Mouse (Mus musculus): ENCODE data around the gene Fam207a.

The Fam207a gene

DNA sequence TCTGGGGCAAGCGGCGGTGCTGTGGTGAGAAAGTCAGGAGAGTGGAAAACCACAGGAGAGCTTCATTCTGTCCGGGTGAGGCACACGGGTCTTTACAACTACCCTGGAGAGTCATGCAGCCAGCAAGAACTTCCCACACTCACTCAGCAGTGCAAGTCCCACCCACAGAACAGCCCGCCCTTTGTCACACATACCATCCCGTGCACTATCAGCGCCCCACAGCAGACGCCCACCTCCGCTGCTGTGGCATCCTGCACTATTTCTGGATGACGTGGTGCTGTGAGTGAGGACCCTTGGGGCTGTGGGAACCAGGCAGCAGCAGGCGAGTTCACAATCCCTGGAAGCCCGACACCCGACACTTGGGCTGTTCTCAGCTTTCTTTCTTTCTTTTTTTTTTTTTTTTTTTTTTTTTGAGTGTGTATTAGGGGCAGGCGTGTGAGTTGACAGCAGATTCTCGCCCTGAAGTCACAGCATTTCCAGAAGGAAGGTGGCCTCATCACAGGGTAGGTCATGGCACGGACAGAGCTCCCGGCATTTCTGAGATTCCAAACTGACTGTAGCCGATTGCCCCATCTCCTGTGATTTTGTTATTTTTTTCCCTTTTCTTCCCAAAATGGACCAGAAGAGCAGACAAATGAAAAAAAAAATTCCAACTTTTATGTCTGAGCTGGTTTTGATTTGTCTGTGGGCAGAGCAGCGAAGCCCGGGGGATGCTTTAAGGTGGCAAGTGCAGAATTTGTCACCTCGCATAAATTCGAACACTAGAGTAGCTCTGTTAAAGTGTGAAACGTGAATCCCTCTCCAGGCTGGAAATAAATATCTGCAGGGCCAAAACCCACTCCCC lies 66.0 kb downstream of the Fam207a start:
- peak; percentile 42 for DNase-seq

DNA sequence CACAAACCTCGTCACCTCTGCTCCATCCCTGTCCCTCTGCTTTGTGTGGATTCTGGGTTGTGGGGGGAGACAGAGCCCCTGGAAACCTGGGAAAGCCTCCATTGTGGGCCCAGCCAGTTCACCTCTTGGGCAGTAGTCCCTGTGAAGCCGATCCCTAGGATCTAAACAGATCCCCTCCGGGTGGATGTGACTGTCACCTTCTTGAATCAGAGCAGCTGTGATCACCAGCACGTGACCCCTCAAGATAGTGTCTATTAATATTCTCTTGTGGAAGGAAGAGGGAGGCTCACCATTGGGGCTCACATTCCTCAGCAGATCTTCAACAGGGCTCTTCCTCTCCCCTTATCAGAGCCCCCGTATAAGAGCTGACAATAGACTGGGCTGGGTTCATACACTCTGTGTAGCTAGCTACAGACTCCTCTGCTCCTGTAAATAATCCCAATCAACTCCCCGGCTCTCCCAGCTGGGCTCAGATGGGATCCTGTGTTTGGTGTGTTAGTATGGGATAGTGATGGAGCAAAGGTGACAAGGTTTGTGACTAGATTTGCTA lies 66.8 kb downstream of the Fam207a start:
- DNase-seq, result no peak

DNA sequence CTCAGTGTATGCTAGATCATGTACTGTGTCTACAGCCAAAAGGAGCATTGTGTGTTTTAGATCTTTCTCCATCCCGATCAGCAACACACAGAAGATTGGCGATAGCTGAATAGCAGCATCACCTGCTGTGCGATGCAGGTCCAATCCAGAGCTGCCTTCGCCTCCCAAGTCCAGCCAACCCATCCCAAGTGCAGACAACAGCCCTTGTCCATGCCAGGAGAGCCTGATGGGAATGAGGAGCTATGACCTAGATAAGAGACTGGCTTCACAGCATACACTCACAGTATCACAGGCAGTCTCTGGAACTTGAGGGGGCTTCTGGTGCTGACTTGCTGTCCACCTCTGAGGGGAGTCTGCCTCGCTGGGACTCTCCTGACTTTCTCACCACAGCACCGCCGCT lies 67.4 kb downstream of the Fam207a start:
- DNase-seq, result no peak

DNA sequence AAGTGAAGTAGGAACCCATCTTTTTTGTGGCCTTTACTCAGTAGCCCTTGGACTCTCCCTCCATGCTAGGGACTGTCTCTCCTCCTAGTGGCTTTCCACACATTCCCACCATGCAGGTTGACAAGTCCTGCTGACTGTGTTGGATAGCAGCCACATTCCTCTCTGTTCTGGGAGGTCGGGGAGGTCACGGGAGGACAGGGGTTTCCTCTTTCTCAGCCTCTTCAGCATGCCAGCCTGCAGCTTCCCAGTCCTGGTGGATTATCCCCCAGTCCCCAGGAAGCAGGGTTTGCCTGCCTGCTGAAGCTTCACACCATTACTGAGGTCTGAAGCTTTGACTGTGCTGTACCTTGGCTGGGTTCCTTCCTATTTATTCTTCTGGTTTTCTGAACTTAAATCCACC lies 67.8 kb downstream of the Fam207a start:
- DNase-seq, result no peak

DNA sequence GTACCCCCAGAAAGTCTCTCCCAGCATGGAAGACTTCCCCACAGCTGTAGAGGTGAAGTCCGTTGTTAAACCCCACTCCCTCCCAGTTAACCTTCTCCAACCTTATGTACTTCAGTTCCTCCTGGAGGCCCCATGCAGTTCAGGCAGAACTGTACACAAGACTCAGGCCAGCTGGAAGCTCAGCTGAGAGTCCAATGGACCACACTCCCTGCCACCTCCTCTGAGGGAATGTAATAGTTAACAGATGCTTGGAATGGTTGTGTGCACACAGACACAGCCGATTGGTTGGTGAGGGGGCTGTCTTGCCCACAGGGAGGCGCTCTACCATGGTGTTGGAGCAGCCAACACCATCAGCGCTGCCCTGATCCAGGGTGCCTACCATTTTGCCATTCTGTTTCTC lies 73.3 kb downstream of the Fam207a start:
- DNase-seq, result no peak

DNA sequence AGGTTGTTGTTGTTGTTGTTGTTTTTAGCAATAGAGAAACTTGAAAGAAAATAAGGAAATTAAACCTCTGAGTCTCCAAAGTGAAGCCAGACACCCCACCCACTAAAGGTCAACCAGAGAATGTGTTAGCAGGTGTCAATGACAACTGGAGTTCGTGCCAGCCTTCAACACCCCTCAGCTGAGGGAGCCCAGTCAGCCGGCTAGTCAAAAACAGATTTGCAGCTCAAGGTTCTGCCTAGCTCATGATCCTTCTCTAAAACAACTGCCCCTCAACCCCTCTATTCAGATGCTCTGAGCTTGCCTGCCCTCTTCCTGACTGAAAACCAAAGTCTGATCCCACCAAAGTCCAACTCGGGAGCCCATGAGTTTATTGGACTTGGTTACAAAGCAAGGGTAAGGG lies 73.8 kb downstream of the Fam207a start:
- no peak for DNase-seq

DNA sequence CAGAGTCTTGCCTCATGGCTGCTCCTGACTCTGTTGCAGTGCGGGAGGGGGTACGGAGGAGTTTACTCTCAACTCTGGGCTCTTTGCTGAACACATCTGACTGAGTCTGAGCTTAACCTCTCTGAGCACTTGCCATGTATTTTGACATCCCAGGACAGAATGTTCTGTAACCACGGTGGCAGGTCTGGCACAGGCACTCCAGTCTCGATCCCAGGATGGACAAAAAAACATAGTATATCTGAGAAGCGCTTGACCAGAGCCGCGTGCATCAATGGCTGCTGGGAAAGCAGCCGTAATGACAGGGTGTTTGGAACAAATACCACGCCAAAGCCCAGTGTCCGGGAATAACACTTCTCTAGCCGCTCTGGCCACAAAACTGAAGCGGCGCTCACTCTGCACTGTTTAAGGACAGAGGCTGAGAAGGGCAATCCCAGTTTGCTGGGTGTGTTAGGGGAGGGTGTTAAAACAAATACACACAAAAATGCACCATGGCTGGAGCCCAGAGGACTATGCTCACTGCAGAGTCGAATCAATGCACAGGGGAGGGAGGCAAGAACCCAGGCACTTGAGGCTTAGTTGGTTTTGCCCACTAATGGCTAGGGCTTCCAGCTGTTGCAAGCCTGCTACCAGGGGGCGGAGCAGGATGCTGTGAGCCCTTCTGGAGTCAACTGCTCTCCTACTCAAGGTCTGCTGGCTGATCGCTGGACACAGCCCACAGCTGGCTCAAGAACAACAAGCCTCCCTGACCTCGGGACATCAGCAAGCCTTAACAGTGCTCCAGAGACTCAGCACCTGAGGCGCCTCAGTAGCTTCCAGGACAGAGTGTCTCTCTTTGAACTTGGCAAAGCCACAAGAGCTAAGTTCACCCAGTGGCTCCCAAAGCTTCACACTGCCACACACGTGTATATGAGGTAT lies 74.5 kb downstream of the Fam207a start:
- no peak for DNase-seq

DNA sequence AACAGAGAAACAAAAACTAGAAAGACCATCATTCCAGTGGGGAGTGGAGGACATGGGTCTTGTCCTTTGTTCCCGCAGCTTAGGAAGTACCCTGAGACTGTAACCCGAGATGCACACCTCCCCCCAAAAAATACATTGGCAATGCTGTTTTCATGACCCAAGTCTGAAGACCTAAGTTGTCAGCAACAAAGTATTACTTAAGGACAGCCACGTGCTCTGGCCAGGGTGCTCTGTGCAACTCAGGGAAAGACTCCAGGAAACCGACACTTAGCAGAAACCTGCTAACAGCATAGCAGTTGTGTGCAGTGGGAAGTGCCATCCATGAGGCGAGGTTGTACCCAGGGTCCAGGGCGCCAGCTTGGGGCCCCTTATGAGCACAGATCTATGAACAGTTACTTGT lies 75.3 kb downstream of the Fam207a start:
- no peak for DNase-seq

DNA sequence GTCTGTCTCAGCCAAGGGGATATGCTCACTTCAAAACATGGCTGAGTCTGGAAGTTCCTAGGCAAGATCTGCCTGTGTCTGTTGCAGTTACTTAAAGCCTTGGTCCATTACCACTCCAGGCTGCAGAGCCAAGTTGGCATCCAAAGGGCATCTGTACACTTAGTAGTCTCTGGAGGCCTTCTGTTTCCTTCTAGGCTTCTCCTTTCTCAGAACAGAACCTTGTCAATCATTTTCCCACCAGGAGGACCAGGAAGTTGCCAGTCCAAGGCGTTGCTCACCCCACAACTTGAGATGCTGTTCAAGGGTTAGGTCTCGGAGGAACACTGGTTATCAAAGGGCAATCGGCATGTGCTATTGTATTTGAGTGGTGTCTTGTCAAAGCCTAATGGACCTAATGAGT lies 76.6 kb downstream of the Fam207a start:
- no peak for DNase-seq

DNA sequence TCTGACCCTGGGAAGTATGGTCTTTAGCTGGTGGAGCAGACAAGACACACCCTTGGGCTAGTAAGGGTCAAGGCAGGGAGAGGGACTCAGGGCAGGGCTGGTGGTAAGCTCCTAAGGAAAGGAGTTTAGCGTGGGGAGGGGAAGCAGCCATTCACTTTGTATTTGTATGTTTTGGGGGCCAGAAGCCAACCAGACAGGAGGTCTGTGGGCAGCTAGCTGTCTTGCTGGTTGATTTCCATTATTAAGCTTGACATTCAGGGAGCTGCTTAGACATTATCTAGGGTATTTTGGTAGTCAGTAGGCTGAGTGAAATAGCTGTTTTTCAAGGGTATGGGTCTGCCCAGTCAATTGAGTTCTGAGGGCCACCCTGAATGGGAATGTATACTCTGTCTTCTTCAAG lies 77.6 kb downstream of the Fam207a start:
- DNase-seq, result no peak
